Mouse (Mus musculus) liver, adult 2 months (tissue): Measurements from ENCODE around the gene Dgki.

Experiments used
- CTCF ChIP-seq: fragments of 200-500 bp; IDR thresholded peaks from 2 replicates; pipeline ENCODE4 v1.5.1; 2011; ENCODE audit warnings: low read depth, low read length, control low read depth
- POLR2A ChIP-seq: fragments of 200-500 bp; IDR thresholded peaks from 2 replicates; pipeline ENCODE4 v1.6.1; 2011; ENCODE audit warnings: low read length, control low read depth; ENCODE audit not compliant: insufficient read depth; ENCODE audit errors: extremely low read depth

- TF ChIP-seq CTCF (no peak), POLR2A (no peak)
Observed at GRCm38 (mm10) chr6:36880643-36881263, 419.2 kb downstream of the Dgki start.
